In the genomic region with DNA sequence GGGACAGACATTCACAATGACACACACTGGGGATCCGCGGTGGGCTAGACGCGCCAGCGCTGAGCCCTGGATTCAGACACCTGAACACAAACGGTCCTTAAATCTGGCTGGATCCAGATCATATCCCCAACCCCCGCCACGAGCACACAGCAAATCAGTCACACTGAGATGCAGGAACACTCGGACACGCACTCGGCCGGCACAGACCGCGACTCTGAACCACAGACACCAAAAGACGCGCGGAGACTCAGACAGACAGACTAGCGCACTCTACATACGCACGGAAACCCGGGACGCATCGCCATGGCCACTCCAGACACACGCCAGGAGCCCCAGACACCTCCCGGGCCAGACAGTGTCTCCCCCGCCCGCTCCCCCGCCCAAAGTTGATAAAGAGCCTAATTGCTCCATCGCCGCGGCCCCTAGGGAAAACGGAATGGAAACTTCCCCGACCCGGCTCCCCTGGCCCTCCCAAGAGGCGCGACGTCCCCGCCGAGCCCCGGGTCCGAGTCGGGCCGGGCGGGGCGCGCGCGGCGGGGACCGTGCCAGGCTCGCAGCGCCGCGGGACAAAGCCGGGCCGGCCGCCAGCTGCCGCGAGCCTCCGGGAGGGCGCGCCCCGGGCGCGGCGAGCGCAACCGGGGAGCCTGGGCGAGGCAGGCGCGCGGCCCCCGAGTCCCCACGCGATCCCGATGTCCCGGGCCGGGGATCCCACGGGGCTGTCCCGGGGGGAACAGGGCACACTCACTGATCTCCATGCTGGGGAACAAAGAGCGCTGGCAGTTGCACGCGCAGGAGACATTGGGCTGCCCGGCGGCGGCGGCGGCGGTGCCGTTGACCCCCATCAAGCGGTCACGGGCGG, we compare ENCODE assay signal across 8 mouse cellular contexts. TPM values are rescaled to one million over a fixed set of nuclear protein-coding genes. Genes with fewer than 3 reads are reported as not detected.
A peak's percentile ranks its signal among the peaks of the same experiment; 100 is the strongest.
DNase-seq lines count a peak whose midpoint lies in the region; ATAC-seq and TF ChIP-seq lines count a peak whose summit lies in the region.

No protein-coding gene starts in this region.

- H3K27ac ChIP-seq in hindbrain, embryonic 16.5 days (ENCODE audit: low read depth, low read length): peak overlapping the region; percentile 74
- no peak overlapping the region for H3K27ac ChIP-seq in liver, embryonic 12.5 days
- peak overlapping the region; percentile 68 for H3K27ac ChIP-seq in neural tube, embryonic 12.5 days

- DNase-seq in lung, adult 2 months: peak; percentile 58
- DNase-seq in lung, postnatal 25 days (ENCODE audit: low spot score): no peak
- peak; percentile 14 to 46 for DNase-seq in cerebellum, adult 18-20 months
- DNase-seq in forelimb bud, embryonic 11.5 days (ENCODE audit: low read depth, low spot score): peak; percentile 34

- no peak for TF ChIP-seq POLR2A in lung, adult 2 months (IDR thresholded peaks at IDR 0.05; ENCODE audit: borderline replicate concordance, extremely low read depth, low read depth, low read length)

- H3K9me3 ChIP-seq in hindbrain, embryonic 16.5 days (ENCODE audit: control insufficient read depth, low read length): no peaks in the 10 kb centered on the region
- H3K9me3 ChIP-seq in liver, embryonic 12.5 days (replicated peaks): no peaks in the 10 kb centered on the region
- no peaks in the 10 kb centered on the region for H3K9me3 ChIP-seq in neural tube, embryonic 12.5 days

- TF ChIP-seq CTCF in lung, adult 2 months (IDR thresholded peaks at IDR 0.05; ENCODE audit: insufficient read depth, low read length): no peak

- H3K4me3 ChIP-seq in lung, adult 2 months (replicated peaks; ENCODE audit: extremely low read depth, low read depth, low read length): peak overlapping the region; percentile 67
- peak overlapping the region; percentile 91 for H3K4me3 ChIP-seq in hindbrain, embryonic 16.5 days (ENCODE audit: low read length)
- peak overlapping the region; percentile 55 for H3K4me3 ChIP-seq in liver, embryonic 12.5 days
- H3K4me3 ChIP-seq in neural tube, embryonic 12.5 days: peak overlapping the region; percentile 95

- H3K4me2 ChIP-seq in hindbrain, embryonic 16.5 days (ENCODE audit: low read length): peak overlapping the region; percentile 80
- H3K4me2 ChIP-seq in liver, embryonic 12.5 days: peak overlapping the region; percentile 66
- peak overlapping the region; percentile 83 for H3K4me2 ChIP-seq in neural tube, embryonic 12.5 days (replicated peaks)

- 1% methylated on average over 91 of the region's 93 CpGs for WGBS in lung, adult 2 months
- WGBS in hindbrain, embryonic 16.5 days: under 1% methylated on average over 73 of the region's 93 CpGs
- WGBS in liver, embryonic 12.5 days (ENCODE audit: insufficient replicate concordance): under 1% methylated on average over 91 of the region's 93 CpGs
- under 1% methylated on average over 85 of the region's 93 CpGs for WGBS in neural tube, embryonic 12.5 days

- H3K9ac ChIP-seq in hindbrain, embryonic 16.5 days (ENCODE audit: low read depth, low read length): peak overlapping the region; percentile 97
- peak overlapping the region; percentile 40; the same call in 1 of the 2 replicates for H3K9ac ChIP-seq in liver, embryonic 12.5 days
- H3K9ac ChIP-seq in neural tube, embryonic 12.5 days: peak overlapping the region; percentile 98

- H3K36me3 ChIP-seq in hindbrain, embryonic 16.5 days (ENCODE audit: control insufficient read depth, insufficient read depth, low read length): no peaks in the 10 kb centered on the region
- no peaks in the 10 kb centered on the region for H3K36me3 ChIP-seq in liver, embryonic 12.5 days
- no peaks in the 10 kb centered on the region for H3K36me3 ChIP-seq in neural tube, embryonic 12.5 days

- ATAC-seq in hindbrain, embryonic 16.5 days: peak; percentile 10
- ATAC-seq in liver, embryonic 12.5 days: no peak; the same call in 1 of the 2 replicates
- peak; percentile 41 for ATAC-seq in neural tube, embryonic 12.5 days (ENCODE audit: low FRiP score, low read depth)
- ATAC-seq in megakaryocyte-erythroid progenitor cell, adult 5-6 weeks (replicated peaks; ENCODE audit: low FRiP score, low TSS enrichment, poor library complexity, severe bottlenecking): no peak

- H3K4me1 ChIP-seq in lung, adult 2 months (ENCODE audit: control insufficient read depth, insufficient read depth, low read length): peaks cover 3% of the 10 kb centered on the region; the same call in 1 of the 2 replicates
- H3K4me1 ChIP-seq in hindbrain, embryonic 16.5 days (ENCODE audit: control insufficient read depth, insufficient read depth, low read depth, low read length): peaks cover 43% of the 10 kb centered on the region
- H3K4me1 ChIP-seq in liver, embryonic 12.5 days: no peaks in the 10 kb centered on the region; the same call in 1 of the 2 replicates
- peaks cover 55% of the 10 kb centered on the region for H3K4me1 ChIP-seq in neural tube, embryonic 12.5 days

- H3K27me3 ChIP-seq in hindbrain, embryonic 16.5 days (replicated peaks; ENCODE audit: control insufficient read depth, insufficient read depth, low read length): no peaks in the 10 kb centered on the region
- H3K27me3 ChIP-seq in liver, embryonic 12.5 days (replicated peaks): peaks cover 81% of the 10 kb centered on the region
- H3K27me3 ChIP-seq in neural tube, embryonic 12.5 days (replicated peaks): no peaks in the 10 kb centered on the region

RNA-seq across cellular contexts. Expression of a gene that starts 0.8 kb away (rescaled TPM):
- 96.2 and 97.7 TPM in 2 replicates for polyA plus RNA-seq in lung, adult 2 months (2012; rRNA removed)
- polyA plus RNA-seq in hindbrain, embryonic 16.5 days (2015; fragmentation: Nextera tagmentation; extraction: Ambion mirVana): 3.2 and 3.9 TPM in 2 replicates
- 0.24 and 0.37 TPM in 2 replicates for polyA plus RNA-seq in liver, embryonic 12.5 days (2016; fragmentation: Nextera tagmentation; extraction: Ambion mirVana)
- 6.6 and 7.4 TPM in 2 replicates for polyA plus RNA-seq in neural tube, embryonic 12.5 days (2016; fragmentation: Nextera tagmentation; extraction: Ambion mirVana)
- total RNA-seq in megakaryocyte-erythroid progenitor cell, adult 5-6 weeks (2014; fragmentation: Nextera tagmentation): not detected in 2 replicates
- total RNA-seq in megakaryocyte-erythroid progenitor cell, adult 5-6 weeks (2017): 0.52 TPM in 1 of 2 replicates, not detected in the other

RNA-seq across cellular contexts. Expression of a gene that starts 56.8 kb away (rescaled TPM):
- 4.8 and 5.7 TPM in 2 replicates for polyA plus RNA-seq in lung, adult 2 months (2012; rRNA removed)
- polyA plus RNA-seq in hindbrain, embryonic 16.5 days (2015; fragmentation: Nextera tagmentation; extraction: Ambion mirVana): 0.20 TPM in 1 of 2 replicates, not detected in the other
- 0.21 and 0.36 TPM in 2 replicates for polyA plus RNA-seq in liver, embryonic 12.5 days (2016; fragmentation: Nextera tagmentation; extraction: Ambion mirVana)
- polyA plus RNA-seq in neural tube, embryonic 12.5 days (2016; fragmentation: Nextera tagmentation; extraction: Ambion mirVana): 0.28 and 0.32 TPM in 2 replicates
- 1.3 and 2.5 TPM in 2 replicates for total RNA-seq in megakaryocyte-erythroid progenitor cell, adult 5-6 weeks (2014; fragmentation: Nextera tagmentation)
- 4.8 TPM in 1 of 2 replicates, not detected in the other for total RNA-seq in megakaryocyte-erythroid progenitor cell, adult 5-6 weeks (2017)

Comparison
In these comparisons a context has a peak if more than half of its experiments do, and no peak if none do; other contexts are left out.
1. ATAC-seq: peak in hindbrain, embryonic 16.5 days (single experiment) and neural tube, embryonic 12.5 days (single experiment); none in liver, embryonic 12.5 days (single experiment) and megakaryocyte-erythroid progenitor cell, adult 5-6 weeks (single experiment).
2. H3K9ac ChIP-seq: peak in every context shown above with its lines; median percentile 98 in neural tube, embryonic 12.5 days; 97 in hindbrain, embryonic 16.5 days; 40 in liver, embryonic 12.5 days.
3. RNA of a gene that starts 0.8 kb away (polyA plus RNA-seq): 96.2 to 97.7 TPM in lung, adult 2 months; 6.6 to 7.4 TPM in neural tube, embryonic 12.5 days, 3.2 to 3.9 TPM in hindbrain, embryonic 16.5 days and 0.24 to 0.37 TPM in liver, embryonic 12.5 days; every median in the first group is over 10 times any median in the second.
4. Peak in every context shown above with its lines, with median percentiles within 50 percentile points of each other: H3K4me3 ChIP-seq and H3K4me2 ChIP-seq.